Comparison of ENCODE assay signal across 8 mouse cellular contexts in the genomic region with DNA sequence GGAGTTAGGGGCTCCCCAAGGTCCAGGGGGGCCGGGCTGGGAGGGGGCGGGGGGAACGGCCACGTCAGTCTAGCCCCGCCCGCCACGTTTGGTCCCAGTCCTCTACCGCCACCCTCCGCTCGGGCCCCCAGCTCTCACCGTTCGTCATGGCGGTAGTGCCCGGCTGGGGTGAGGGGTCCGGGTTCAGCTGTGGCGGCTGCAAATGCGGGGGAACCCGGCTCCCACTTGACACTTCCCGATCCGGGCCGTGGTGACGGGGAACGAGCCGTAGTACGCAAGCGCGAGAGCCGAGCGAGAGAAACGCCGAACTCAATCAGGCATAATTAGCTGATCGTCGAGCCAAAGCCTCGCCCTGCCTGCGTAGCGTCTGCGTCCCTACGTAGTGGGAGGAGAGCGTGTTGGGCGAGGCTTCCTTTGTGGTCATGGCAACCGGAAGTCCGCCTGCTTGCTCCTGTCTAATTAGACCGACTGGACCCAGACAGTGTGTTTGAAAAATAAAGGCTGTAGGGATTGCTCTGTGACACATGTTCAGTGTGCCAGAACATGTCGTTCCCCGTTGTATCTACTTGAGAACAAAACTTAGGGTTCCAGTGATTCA. TPM values are rescaled to one million over a fixed set of nuclear protein-coding genes. Genes with fewer than 3 reads are reported as not detected.
DNase-seq lines count a peak whose midpoint lies in the region; ATAC-seq lines count a peak whose summit lies in the region.

TSS of gene Tmem167b (minus strand) at position 334 of the 598 bp plus-strand sequence.

- no peaks in the 10 kb centered on the region for H3K27me3 ChIP-seq in forebrain, embryonic 14.5 days (replicated peaks; ENCODE audit: control insufficient read depth, insufficient read depth, low read length)
- H3K27me3 ChIP-seq in neural tube, embryonic 15.5 days (replicated peaks): no peaks in the 10 kb centered on the region

- peak within 1 kb of the TSS; percentile 81 for H3K4me3 ChIP-seq in forebrain, embryonic 14.5 days (ENCODE audit: low read depth, low read length)
- peak within 1 kb of the TSS; percentile 67 for H3K4me3 ChIP-seq in neural tube, embryonic 15.5 days (replicated peaks)

- peak within 1 kb of the TSS; percentile 82 for H3K4me2 ChIP-seq in forebrain, embryonic 14.5 days (ENCODE audit: low read length)
- peak within 1 kb of the TSS; percentile 89 for H3K4me2 ChIP-seq in neural tube, embryonic 15.5 days

- no peaks in the 10 kb centered on the region for H3K9me3 ChIP-seq in forebrain, embryonic 14.5 days (replicated peaks; ENCODE audit: control insufficient read depth, low read length)
- H3K9me3 ChIP-seq in neural tube, embryonic 15.5 days (replicated peaks): no peaks in the 10 kb centered on the region

- H3K9ac ChIP-seq in forebrain, embryonic 14.5 days (ENCODE audit: low read length): peak within 1 kb of the TSS; percentile 90
- H3K9ac ChIP-seq in neural tube, embryonic 15.5 days (replicated peaks): peak within 1 kb of the TSS; percentile 66

- peaks cover 13% of the 10 kb centered on the region; the same call in 1 of the 2 replicates for H3K4me1 ChIP-seq in forebrain, embryonic 14.5 days (ENCODE audit: control insufficient read depth, insufficient read depth, low read length)
- peaks cover 22% of the 10 kb centered on the region for H3K4me1 ChIP-seq in neural tube, embryonic 15.5 days

- peak; percentile 97 for ATAC-seq in forebrain, embryonic 14.5 days
- peak; percentile 98 for ATAC-seq in neural tube, embryonic 15.5 days (ENCODE audit: low FRiP score)

- H3K27ac ChIP-seq in forebrain, embryonic 14.5 days (ENCODE audit: low read depth, low read length): peak within 1 kb of the TSS; percentile 93
- peak within 1 kb of the TSS; percentile 91 for H3K27ac ChIP-seq in neural tube, embryonic 15.5 days (replicated peaks)

- intact Hi-C loops in heart, postnatal 14 days (cut with DNase I): loop anchor here (2.0 to 10.0 kb wide), 3 partner anchors 120 to 353 kb away; partner anchors contain the start of gene Prpf38b

- peak; percentile 100 for DNase-seq in ES-CJ7 (ENCODE audit: low read depth, low spot score)
- DNase-seq in cerebellum, adult 11 months: peak; percentile 96
- peak; percentile 100 for DNase-seq in forebrain, embryonic 14.5 days (ENCODE audit: low spot score)
- DNase-seq in heart, postnatal 14 days: peak; percentile 95 to 97
- DNase-seq in layer of hippocampus, adult 11-12 months (ENCODE audit: low spot score): peak; percentile 97
- DNase-seq in lung, adult 18-20 months: peak; percentile 98 to 99
- peak; percentile 98 for DNase-seq in testis, postnatal 14 days (ENCODE audit: low spot score)

- peaks cover 29% of the 10 kb centered on the region for H3K36me3 ChIP-seq in forebrain, embryonic 14.5 days (ENCODE audit: control insufficient read depth, insufficient read depth, low read length)
- peaks cover 31% of the 10 kb centered on the region for H3K36me3 ChIP-seq in neural tube, embryonic 15.5 days

- WGBS in forebrain, embryonic 14.5 days: under 1% methylated on average over 43 of the region's 45 CpGs
- WGBS in neural tube, embryonic 15.5 days: under 1% methylated on average over 45 of the region's 45 CpGs

RNA-seq across cellular contexts. Expression of gene Tmem167b, which starts in this region (rescaled TPM):
- 56.3 and 62.0 TPM in 2 replicates for polyA plus RNA-seq in forebrain, embryonic 14.5 days (2014; fragmentation: Nextera tagmentation; extraction: Ambion mirVana)
- 10 to 100 TPM; 25.4 to 25.6 TPM for total RNA-seq in heart, postnatal 14 days (2021)
- 46.3 and 47.5 TPM in 2 replicates for polyA plus RNA-seq in neural tube, embryonic 15.5 days (2015; fragmentation: Nextera tagmentation; extraction: Ambion mirVana)

Comparison
In these comparisons a context has a peak if more than half of its experiments do, and no peak if none do; other contexts are left out.
1. Peak in every context shown above with its lines: DNase-seq, ATAC-seq, H3K4me3 ChIP-seq and H3K27ac ChIP-seq.